Mouse (Mus musculus) frontal cortex, postnatal 10 days (tissue): ENCODE data around the gene Olfr1085.
"Not testable (repeated sequence)": the region's sequence is repeated elsewhere in the genome, so short reads cannot be mapped to it uniquely, and the experiment has no call there.

Experiments
- DNase-seq, 2 experiments: peaks; one replicate each; pipeline ENCODE4 v3.0.0; 2022; ENCODE audit warnings: low spot score in 2 of 2, mixed read lengths in 1 of 2

The Olfr1085 gene

DNA sequence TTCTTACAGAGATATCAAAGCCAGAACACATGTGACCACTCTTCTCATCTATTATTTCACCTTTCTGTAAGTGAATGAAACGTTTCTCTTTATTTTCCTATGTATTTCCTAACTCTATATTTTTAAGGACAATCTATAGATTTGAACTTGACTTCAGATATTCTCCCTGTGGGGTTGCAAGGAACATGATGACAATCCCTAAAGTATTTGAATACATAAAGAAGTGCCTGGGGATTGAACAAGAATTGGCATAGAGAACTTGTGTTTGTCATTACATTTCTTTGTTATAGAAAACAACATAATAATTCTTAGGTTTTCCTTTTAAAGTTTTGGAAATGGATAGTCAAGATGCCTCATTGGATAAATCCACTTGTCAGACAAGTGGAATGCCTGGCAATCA lies at the start of gene Olfr1085:
TSS of gene Olfr1085 (minus strand) at position 101 of the 400 bp plus-strand sequence.
- no peak for DNase-seq

GRCm38 (mm10) chr2:86698295-86698694 lies 36.5 kb upstream of the Olfr1085 start, which contains the start of gene Olfr1087:
Gene Olfr1087 (minus strand): TSS chr2:86698395.
- DNase-seq, result no peak

- DNase-seq, result no peak
These were observed 18.2 kb upstream of the Olfr1085 start, which contains the start of gene Olfr1086 for GRCm38 (mm10) chr2:86679992-86680391. Gene Olfr1086 (minus strand): TSS chr2:86680092.

GRCm38 (mm10) chr2:86639625-86640024 lies 22.2 kb downstream of the Olfr1085 start, which contains the start of gene Olfr1084:
Gene Olfr1084 (minus strand): TSS chr2:86639725.
- not testable (repeated sequence) for DNase-seq
